Mouse (Mus musculus) liver, postnatal 0 days (tissue): ENCODE data around the gene Pcbp1.

ENCODE experiments used
- CTCF ChIP-seq: sonication (generic); IDR thresholded peaks from 2 replicates; pipeline ENCODE4 v1.5.1; 2016; ENCODE audit warnings: antibody characterized with exemption, low read depth
- EP300 ChIP-seq: IDR thresholded peaks from 2 replicates; pipeline ENCODE4 v1.6.1; 2016; ENCODE audit warnings: antibody characterized with exemption, low read depth, mild to moderate bottlenecking

DNA sequence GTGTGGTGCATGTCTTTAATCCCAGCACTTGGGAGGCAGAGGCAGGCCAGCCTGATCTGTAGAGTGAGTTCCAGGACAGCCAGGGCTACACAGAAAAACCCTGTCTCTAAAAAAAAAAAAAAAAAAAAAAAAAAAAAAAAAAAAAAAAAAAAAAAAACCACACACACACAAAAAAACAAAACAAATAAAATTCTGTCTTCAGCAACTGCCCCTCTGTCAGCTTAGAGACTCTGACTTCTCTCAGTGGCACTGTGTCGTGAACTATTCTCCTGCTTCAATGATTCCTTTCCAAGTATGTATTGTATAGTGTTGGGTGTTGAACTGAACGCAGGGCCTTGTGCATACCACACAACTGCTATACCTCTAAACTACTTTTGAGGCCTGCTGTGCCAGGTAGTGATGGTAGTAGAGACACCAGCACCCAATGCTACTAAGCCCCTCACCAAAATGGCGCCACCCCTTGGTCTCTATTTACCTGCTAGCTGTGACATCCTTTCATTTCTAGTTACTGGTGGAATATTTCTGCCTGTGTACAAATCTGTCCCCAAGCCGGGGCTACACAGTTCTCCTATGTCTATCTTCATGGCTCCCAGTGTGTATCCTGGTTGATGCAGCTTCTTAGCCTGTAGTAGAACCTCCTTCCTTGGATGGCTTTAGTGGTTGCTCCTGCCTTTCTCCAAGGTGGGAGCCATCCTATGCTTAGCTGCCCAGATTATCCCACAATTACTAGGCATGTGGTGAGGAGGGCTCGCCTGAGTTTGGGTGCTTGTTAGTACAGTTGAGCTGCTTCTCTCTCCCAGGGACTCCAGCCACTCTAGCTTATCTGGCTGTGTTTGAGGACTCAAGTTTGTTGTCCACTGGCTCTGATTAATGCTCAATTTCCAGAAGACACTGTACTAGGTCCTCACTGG, 3.9 kb downstream of the Pcbp1 start:
- TF ChIP-seq EP300 (no peak), CTCF (no peak)
